Mouse (Mus musculus) embryonic facial prominence, embryonic 15.5 days (tissue): Measurements from ENCODE around the gene Slc28a2. TPM values are rescaled to one million over a fixed set of nuclear protein-coding genes. Genes with fewer than 3 reads are reported as not detected.
"Not testable (repeated sequence)": the region's sequence is repeated elsewhere in the genome, so short reads cannot be mapped to it uniquely, and the experiment has no call there.

Source experiments
- ATAC-seq: fragments of 200-750 bp; cut with Nextera tagmentation; 2 replicates; pipeline ENCODE4 v1.8.0; 2017; ENCODE audit warnings: low read depth, moderate TSS enrichment; ENCODE audit not compliant: insufficient number of reproducible peaks, low FRiP score, low TSS enrichment
- H3K27ac ChIP-seq: fragments of 300-500 bp; sonication (generic); replicated peaks from 2 replicates; pipeline ENCODE4 v1.5.1; 2015; ENCODE audit warnings: mild to moderate bottlenecking, inconsistent platforms
- H3K27me3 ChIP-seq: fragments of 300-500 bp; sonication (generic); 2 replicates; pipeline ENCODE4 v1.6.1; 2015; ENCODE audit warnings: inconsistent platforms
- H3K36me3 ChIP-seq: fragments of 300-500 bp; sonication (generic); 2 replicates; pipeline ENCODE4 v1.6.1; 2015; ENCODE audit warnings: mild to moderate bottlenecking, inconsistent platforms
- H3K4me1 ChIP-seq: fragments of 300-500 bp; sonication (generic); 2 replicates; pipeline ENCODE4 v1.6.1; 2015; ENCODE audit warnings: inconsistent platforms
- H3K4me2 ChIP-seq: fragments of 300-500 bp; sonication (generic); replicated peaks from 2 replicates; pipeline ENCODE4 v1.6.1; 2015; ENCODE audit warnings: mild to moderate bottlenecking, inconsistent platforms
- H3K4me3 ChIP-seq: fragments of 300-500 bp; sonication (generic); replicated peaks from 2 replicates; pipeline ENCODE4 v1.5.1; 2015; ENCODE audit warnings: mild to moderate bottlenecking, inconsistent platforms
- H3K9ac ChIP-seq: fragments of 300-500 bp; sonication (generic); 2 replicates; pipeline ENCODE4 v1.6.1; 2015; ENCODE audit warnings: inconsistent platforms
- H3K9me3 ChIP-seq: fragments of 300-500 bp; sonication (generic); replicated peaks from 2 replicates; pipeline ENCODE4 v1.6.1; 2016; ENCODE audit warnings: inconsistent platforms
- WGBS: fragments of 180-500 bp; shearing (Covaris S2); methylation state at CpG from one replicate; pipeline ENCODE4 v1.1.7; 2015; 5-methylcytosine and 5-hydroxymethylcytosine counted together
- polyA plus RNA-seq: library from polyadenylated mRNA; unstranded; fragments of >200 nt; fragmentation: Nextera tagmentation; extraction: Ambion mirVana; gene quantifications from 2 replicates; pipeline ENCODE4 v1.2.1, GENCODE M21; 2015

Slc28a2 gene
- polyA plus RNA-seq, 1 experiment from 2014 or later: 0.31 TPM

GRCm38 (mm10) chr2:122407607-122408006, 18.7 kb upstream of the Slc28a2 start:
- Histone ChIP-seq H3K9me3 (no peaks in the 10 kb centered on the region), H3K36me3 (no peaks in the 10 kb centered on the region), H3K9ac (no peak overlapping the region), H3K4me2 (no peak overlapping the region), H3K27me3 (no peaks in the 10 kb centered on the region), H3K4me3 (no peak overlapping the region), H3K27ac (no peak overlapping the region), H3K4me1 (no peaks in the 10 kb centered on the region)
- ATAC-seq: no peak
- WGBS: 83% methylated on average over 2 of the region's 2 CpGs

GRCm38 (mm10) chr2:122408928-122409327, 17.3 kb upstream of the Slc28a2 start:
- Histone ChIP-seq H3K4me2 (no peak overlapping the region), H3K4me3 (no peak overlapping the region), H3K36me3 (no peaks in the 10 kb centered on the region), H3K9ac (no peak overlapping the region), H3K9me3 (no peaks in the 10 kb centered on the region), H3K27me3 (no peaks in the 10 kb centered on the region), H3K27ac (no peak overlapping the region), H3K4me1 (no peaks in the 10 kb centered on the region)
- no peak for ATAC-seq
- whole genome bisulfite sequencing: 71% methylated on average over 7 of the region's 7 CpGs

DNA sequence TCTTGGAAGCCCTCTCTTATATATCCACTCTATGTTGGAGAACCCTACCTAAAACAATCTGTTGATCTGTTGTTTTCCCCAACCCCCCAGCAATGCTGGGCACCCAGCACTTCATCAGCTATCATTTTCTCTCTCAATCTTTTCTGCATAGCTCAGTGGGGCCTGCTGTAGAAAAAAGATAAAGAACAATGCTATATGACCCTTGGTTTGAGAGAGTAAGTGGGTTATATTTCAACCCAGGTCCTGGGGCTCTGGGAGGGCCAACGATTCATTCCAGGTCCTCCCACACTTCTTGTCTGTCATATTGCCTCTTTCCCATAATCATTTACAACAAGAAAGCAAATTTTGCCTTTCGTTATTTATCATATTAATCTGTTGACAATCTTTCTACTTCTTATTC, 368 bp downstream of the Slc28a2 start:
- H3K4me3 ChIP-seq, H3K4me2 ChIP-seq, H3K27ac ChIP-seq, H3K36me3 ChIP-seq, ATAC-seq, H3K9ac ChIP-seq, H3K4me1 ChIP-seq, H3K27me3 ChIP-seq, H3K9me3 ChIP-seq: not testable (repeated sequence)
- WGBS: 84% methylated on average over 2 of the region's 2 CpGs

DNA sequence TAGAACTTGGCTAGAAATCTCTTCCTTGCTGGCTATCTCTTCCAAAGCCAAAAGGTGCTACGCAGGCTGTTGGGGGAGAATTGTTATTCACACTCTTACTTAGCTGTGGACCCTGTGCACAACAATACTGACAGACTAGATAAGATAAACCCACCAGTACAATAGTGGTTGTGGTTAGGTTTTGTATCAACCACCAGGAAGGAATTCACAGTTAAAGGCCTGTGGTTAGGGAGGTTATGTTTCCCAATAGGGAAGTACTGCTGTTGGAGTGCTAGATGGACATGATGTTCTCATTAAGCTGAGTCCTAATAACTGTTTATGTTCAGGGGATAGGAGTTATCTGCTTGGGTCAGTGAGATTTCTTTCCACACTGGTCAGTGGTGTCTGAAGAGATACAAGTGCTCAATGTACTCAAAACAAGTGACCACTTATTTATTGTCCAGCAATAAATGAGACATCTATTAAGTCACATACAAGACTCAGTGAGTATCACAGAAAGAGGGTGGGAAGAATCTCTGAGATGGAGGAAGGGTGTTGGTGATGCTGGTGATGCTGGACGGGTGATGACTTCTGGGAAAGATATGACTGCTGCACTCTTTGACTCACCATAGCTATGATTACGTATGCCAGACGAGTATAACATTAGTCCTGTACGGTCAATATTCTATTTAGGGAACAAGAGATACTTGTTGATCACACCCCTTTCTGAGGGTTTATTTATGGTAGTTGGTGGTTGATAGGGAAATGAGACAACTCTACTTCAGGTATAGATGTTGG, 12.6 kb downstream of the Slc28a2 start:
- H3K27me3 ChIP-seq, H3K4me2 ChIP-seq, H3K4me1 ChIP-seq, H3K4me3 ChIP-seq, H3K27ac ChIP-seq, H3K9ac ChIP-seq, H3K36me3 ChIP-seq, H3K9me3 ChIP-seq, ATAC-seq: not testable (repeated sequence)
- 90% methylated on average over 5 of the region's 5 CpGs for WGBS

DNA sequence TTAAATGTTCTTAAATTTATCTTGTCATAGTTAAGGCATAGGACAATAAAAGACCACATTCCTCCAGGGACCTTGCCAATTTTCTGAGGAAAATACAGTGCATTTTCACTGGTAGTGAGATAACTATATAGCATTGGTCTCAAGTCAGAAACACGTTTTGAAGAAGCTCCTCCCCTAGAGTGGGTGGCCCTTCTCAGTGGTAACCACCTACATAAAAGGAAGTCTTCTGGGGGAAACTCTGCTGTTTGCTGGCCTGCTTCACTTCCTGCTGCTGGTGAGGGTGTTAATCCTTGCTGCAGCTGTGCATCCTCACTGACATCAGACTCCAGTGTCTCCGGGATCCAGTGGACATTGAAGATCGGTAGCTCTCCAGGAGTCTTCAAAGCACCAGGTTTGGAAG, 14.2 kb downstream of the Slc28a2 start:
- H3K27me3 ChIP-seq, H3K4me1 ChIP-seq, H3K4me3 ChIP-seq, H3K36me3 ChIP-seq, H3K4me2 ChIP-seq, H3K27ac ChIP-seq, ATAC-seq, H3K9me3 ChIP-seq, H3K9ac ChIP-seq: not testable (repeated sequence)
- 51% methylated on average over 3 of the region's 3 CpGs for WGBS

DNA sequence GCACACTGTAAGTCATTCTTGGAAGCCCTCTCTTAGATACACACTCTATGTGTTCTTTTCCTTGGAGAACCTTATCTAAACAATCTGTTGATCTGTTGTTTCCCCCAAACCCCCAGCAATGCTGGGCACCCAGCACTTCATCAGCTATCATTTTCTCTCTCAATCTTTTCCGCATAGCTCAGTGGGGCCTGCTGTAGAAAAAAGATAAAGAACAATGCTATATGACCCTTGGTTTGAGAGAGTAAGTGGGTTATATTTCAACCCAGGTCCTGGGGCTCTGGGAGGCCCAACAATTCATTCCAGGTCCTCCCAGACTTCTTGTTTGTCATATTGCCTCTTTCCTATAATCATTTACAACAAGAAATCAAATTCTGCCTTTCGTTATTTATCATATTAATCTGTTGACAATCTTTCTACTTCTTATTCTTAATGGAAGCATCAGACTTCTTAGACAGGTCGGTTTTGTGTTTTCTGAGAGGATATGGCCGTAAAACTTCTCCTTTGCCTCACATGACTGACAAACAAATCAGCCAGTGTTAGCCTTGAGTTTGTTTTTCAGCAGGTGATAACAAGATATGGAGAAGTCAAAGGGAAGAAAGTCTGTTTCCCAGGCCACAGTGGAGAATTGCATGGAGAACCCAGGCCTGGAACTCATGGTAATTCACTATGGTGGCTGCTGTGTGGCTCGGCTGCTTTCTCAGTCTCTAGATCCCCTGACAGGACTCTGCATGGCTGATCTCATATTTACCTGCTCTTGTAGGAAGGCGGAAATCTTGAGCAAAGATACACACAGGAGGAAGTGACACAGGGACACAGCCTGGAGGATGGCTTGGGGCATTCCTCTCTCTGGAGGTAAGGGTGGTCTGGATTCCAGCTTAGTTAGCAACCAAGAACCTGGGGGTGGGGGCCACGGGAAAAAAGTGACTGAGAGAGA, 15.0 kb downstream of the Slc28a2 start:
- Histone ChIP-seq H3K36me3 (no peaks in the 10 kb centered on the region), H3K27ac (no peak overlapping the region), H3K9ac (no peak overlapping the region), H3K4me3 (no peak overlapping the region), H3K27me3 (no peaks in the 10 kb centered on the region), H3K4me1 (no peaks in the 10 kb centered on the region), H3K4me2 (no peak overlapping the region), H3K9me3 (no peaks in the 10 kb centered on the region)
- WGBS: 79% methylated on average over 7 of the region's 7 CpGs
- ATAC-seq: no peak

DNA sequence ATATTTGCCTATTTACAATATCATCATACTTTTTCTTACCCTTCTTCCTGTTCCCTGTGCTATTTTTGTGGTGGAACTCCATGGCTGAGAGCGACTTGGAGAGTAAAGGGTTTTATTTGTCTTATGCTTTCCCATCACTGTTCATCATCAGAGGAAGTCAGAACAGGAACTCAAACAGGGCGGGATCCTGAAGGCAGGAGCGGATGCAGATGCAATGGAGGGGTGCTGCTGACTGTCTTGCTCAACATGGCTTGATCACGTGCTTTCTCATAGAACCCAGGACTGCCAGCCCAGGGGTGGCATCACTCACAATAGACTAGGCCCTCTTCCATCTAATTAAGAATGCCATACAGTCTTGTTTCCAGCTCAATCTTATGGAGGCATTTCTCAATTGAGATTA, 24.1 kb downstream of the Slc28a2 start:
- 85% methylated on average over 4 of the region's 4 CpGs for WGBS
- H3K4me2 ChIP-seq: no peak overlapping the region
- H3K4me1 ChIP-seq: no peaks in the 10 kb centered on the region
- H3K36me3 ChIP-seq: no peaks in the 10 kb centered on the region
- H3K4me3 ChIP-seq: no peak overlapping the region
- H3K27ac ChIP-seq: no peak overlapping the region
- no peak overlapping the region for H3K9ac ChIP-seq
- no peak for ATAC-seq
- no peaks in the 10 kb centered on the region for H3K9me3 ChIP-seq
- no peaks in the 10 kb centered on the region for H3K27me3 ChIP-seq

- no peaks in the 10 kb centered on the region for H3K36me3 ChIP-seq
- no peaks in the 10 kb centered on the region for H3K9me3 ChIP-seq
- H3K27me3 ChIP-seq: no peaks in the 10 kb centered on the region
- WGBS: 54% methylated on average over 2 of the region's 2 CpGs
- no peak overlapping the region for H3K9ac ChIP-seq
- ATAC-seq: no peak
- no peak overlapping the region for H3K27ac ChIP-seq
- no peak overlapping the region for H3K4me3 ChIP-seq
- no peaks in the 10 kb centered on the region for H3K4me1 ChIP-seq
- no peak overlapping the region for H3K4me2 ChIP-seq
Measured at GRCm38 (mm10) chr2:122452426-122452825, 26.1 kb downstream of the Slc28a2 start.

- Histone ChIP-seq H3K4me3 (peak overlapping the region; percentile 54), H3K36me3 (no peaks in the 10 kb centered on the region), H3K4me2 (peak overlapping the region; percentile 94), H3K27ac (no peak overlapping the region), H3K9ac (no peak overlapping the region; the same call in 1 of the 2 replicates), H3K4me1 (peaks cover 7% of the 10 kb centered on the region), H3K9me3 (no peaks in the 10 kb centered on the region), H3K27me3 (no peaks in the 10 kb centered on the region)
- 24% methylated on average over 11 of the region's 11 CpGs for WGBS
- ATAC-seq: no peak
Measured at GRCm38 (mm10) chr2:122466901-122467300, 40.6 kb downstream of the Slc28a2 start.

- peak; percentile 99 for ATAC-seq
- H3K9me3 ChIP-seq: no peaks in the 10 kb centered on the region
- H3K9ac ChIP-seq: peak overlapping the region; percentile 19; the same call in 1 of the 2 replicates
- peaks cover 7% of the 10 kb centered on the region for H3K4me1 ChIP-seq
- H3K4me2 ChIP-seq: peak overlapping the region; percentile 94
- peak overlapping the region; percentile 54 for H3K4me3 ChIP-seq
- no peaks in the 10 kb centered on the region for H3K36me3 ChIP-seq
- no peaks in the 10 kb centered on the region for H3K27me3 ChIP-seq
- under 1% methylated on average over 46 of the region's 46 CpGs for WGBS
- H3K27ac ChIP-seq: no peak overlapping the region
Measured at GRCm38 (mm10) chr2:122467351-122468013, 41.2 kb downstream of the Slc28a2 start.

DNA sequence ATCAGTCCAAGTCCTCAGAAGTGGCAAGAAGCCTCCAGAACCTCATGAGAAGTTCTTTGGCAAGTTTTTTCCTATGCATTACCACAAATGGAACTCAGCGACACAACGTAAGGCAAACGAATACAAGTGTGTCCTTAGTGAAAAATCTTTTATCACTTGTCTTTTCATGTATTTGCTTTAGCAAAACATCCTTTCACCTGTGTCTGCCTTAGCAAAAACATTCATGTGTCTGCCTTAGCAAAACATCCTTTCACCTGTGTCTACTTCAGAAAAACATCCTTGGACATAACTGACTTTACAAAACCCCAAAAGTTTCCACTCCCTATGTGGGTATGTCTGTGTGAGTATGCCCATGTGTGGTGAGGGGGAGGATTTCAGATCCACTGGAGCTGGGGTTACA, 42.9 kb downstream of the Slc28a2 start:
- peaks cover 7% of the 10 kb centered on the region for H3K4me1 ChIP-seq
- H3K9me3 ChIP-seq: no peaks in the 10 kb centered on the region
- no peak overlapping the region for H3K4me3 ChIP-seq
- no peak for ATAC-seq
- H3K36me3 ChIP-seq: no peaks in the 10 kb centered on the region
- no peak overlapping the region for H3K9ac ChIP-seq
- H3K27me3 ChIP-seq: no peaks in the 10 kb centered on the region
- H3K27ac ChIP-seq: no peak overlapping the region
- 95% methylated on average over 3 of the region's 3 CpGs for WGBS
- H3K4me2 ChIP-seq: no peak overlapping the region
